Mouse (Mus musculus): ENCODE results near the gene Atp1b1.

Atp1b1 gene

DNA sequence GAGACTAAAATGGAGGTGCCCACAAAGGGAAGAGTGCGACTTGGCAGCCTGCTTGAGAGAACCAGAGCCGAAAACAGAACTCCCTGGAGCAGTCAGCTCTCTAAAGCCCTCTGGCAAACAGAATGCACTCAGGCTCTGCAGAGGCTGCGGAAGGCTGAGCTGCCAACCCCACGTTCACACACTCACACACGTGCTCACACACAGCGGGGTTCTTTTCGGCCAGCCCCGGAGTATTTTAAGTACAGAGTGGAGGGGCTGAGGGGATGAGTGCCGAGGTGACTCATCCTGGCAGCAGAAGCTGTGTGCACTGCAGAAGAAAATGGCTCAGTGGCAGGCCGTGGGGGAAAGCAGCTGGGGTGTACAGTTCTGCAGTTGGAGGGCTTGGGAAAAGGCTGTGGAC is 3.6 kb upstream of the Atp1b1 start:
- no peak for DNase-seq (ENCODE audit: low spot score)

DNA sequence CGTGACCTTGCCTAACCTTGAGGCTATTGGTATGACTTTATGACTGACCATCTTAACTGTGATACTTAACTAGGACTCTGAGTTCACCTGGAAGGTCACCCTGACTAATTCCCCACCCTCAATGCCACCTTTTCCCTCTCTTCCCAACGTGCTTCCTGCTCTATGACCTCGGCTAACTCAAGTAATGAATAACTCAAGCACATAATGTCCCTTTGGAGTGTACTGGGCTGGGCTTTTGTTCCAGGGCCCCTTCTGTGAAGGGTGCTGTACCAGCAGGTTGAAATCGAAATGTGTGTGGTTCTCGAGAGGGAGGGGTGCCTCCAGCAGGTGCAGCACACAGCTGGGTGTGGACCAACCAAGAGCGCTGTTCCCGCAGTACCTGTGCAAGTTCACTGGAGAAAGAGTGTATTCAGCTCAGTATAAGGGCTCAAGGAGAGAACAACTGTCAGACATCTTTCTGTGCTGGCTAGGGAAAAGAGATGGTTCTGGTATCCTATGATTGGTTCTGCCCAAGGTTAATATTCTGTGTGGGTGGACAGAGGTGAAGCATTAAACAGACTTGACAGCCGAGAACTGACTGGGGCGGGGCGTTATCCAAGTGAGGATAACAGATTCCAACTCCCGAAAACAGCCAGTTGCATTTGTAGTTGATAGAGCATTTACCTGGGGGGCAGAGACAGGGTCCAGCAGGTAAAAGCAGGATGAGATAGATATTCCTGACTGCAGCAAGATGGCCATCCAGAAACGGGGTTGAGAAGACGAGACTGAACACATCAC is 3.0 kb upstream of the Atp1b1 start:
- DNase-seq (ENCODE audit: low spot score) = no peak

DNA sequence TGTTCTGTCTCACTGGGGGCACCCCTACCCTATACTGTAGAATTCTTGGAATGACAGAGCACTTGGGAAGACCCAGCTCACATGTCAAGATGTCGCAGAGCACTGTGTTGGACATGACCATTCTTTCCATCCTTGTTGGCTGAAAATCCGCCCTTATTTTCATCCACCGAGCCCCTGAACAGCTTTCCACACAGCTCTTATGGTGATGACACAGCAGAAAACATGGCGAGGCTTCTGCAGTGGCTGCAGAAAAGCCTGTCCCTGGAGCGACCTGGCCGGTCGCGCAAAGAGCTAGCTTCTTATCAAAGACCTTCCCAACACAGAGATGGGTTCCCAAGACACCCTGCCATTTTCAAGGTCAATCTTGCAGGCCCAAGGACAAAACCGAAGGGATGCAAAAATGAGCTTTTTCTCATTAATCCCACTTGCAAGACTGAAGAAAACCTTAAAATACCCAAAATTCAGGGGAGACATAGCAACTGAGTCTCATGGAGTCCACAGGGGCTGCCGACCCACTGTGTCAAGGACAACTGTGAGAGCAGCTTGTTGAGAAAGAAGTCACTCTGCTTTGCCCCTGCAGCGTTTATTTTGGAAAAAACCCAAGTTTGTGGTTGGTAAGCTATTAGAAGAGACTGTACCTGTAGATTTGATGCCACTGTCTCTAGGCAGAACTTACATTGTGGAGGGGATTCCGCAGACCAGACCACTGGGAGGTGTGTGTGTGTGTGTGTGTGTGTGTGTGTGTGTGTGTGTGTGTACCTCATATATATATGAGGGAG is 1.2 kb upstream of the Atp1b1 start:
- DNase-seq (ENCODE audit: low spot score) = no peak

DNA sequence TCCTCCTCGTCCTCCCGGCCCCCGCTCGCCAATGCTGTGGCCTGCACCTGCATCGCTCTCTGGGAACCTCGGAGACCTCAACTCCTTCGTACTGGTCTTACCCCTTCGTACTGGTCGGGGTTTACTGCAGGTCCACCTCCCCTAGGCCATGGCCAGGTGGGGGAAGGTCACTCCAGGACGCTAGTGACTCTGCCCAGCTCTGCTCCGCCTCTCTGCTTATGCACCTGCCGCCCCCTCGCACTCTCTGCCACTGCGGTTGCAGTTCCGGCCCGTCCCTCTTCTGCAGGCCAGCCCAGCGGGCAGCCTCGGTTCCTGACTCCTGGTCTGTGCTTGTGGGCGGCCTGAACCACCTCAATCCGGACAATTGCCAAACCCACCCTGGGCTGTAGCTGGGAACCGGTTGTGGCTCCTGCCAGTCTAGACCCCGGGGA is 481 bp upstream of the Atp1b1 start:
- no peak for DNase-seq (ENCODE audit: low spot score)

DNA sequence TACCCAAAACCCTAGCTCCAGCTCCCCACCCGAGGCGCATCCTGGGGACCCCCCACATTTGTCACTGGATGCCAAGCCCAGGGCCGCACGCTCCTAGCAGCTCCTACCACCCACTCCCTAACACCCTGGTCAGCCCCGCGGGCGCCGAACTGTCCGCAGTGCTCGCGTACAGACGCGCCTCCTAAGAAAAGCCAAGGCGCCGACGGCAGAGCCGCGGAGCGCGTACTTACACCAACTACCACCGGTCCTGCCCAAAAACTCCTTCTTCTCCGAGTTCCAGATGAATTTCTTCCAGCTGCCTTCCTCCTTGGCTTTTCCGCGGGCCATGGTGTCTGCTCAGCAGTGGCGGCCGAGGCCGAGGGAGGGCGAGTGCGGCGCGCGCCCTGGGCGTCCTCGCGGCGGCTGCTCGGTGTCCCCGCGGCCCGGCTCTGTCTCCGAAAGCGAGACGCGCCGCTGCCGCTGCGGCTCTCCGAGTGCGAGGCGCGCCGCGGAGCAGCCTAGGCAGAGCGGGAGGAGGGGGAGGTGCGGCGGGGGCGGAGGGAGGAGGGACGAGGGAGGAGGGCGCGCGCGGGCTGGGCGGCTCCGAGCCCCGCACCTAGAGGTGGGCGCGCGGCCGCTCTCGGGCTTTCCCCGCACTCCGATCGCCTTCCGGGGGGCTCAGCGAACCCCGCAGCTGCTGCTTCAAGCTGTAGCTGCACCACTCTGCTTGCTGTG is 467 bp downstream of the Atp1b1 start:
- peak; percentile 60 for DNase-seq (ENCODE audit: low spot score)

DNA sequence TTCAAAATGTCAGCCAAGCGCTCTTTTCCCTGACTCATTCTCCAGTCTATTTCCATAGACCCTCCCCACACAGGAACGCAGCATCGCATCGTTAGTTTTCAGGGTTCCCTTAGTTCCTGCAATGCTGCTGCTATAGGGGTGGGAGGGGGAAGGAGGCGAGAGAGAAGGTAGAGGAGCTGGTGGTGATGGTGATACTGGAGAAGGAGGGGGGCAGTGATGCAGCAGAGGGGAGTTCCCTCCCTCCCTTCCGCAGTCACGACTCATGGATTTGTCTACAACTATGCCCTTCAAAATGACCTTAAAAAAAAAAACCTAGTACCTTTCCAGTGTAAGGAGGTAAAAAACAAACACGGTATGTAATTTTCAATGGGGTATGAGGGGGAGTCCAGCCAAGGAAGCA is 1.4 kb downstream of the Atp1b1 start:
- DNase-seq (ENCODE audit: low spot score) = no peak

DNA sequence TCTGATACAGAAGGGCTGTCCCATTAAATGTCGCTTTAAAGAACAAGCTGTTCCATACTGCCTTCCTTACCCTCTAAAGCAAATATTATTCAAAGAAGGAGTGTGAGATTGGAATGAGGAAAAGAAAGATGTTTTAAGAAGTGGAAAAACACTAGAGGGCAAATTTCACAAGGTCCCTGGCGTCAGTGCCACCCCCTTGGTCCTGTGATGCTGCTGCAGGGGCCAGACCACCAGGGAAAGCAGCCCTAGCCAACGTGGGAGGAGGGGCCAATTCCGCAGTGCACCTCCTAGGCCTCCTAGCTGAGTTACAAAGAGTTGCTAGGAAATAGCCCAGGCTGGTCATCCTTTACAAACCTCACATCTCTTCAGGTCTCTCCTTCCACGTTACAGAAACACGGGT is 2.1 kb downstream of the Atp1b1 start:
- no peak for DNase-seq (ENCODE audit: low spot score)

DNA sequence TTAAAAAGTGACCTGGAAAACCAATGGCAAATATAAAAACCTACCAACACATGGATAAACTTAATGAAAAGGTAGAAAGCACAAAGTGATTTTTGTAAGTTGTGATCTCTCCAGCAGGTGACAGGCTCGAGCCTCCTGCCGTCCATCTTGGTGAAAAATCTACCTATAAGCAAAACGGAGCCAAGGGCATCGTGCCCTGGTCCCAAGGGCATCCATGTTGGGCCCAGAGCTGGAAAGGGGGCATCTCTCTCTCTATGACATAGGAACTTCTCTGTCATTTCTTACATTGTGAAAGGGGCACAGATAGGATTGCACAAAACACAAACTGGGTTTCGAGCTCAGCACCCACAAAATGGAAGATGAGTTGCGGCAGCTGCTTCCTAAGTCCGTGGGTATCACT is 2.5 kb downstream of the Atp1b1 start:
- no peak for DNase-seq (ENCODE audit: low spot score)

DNA sequence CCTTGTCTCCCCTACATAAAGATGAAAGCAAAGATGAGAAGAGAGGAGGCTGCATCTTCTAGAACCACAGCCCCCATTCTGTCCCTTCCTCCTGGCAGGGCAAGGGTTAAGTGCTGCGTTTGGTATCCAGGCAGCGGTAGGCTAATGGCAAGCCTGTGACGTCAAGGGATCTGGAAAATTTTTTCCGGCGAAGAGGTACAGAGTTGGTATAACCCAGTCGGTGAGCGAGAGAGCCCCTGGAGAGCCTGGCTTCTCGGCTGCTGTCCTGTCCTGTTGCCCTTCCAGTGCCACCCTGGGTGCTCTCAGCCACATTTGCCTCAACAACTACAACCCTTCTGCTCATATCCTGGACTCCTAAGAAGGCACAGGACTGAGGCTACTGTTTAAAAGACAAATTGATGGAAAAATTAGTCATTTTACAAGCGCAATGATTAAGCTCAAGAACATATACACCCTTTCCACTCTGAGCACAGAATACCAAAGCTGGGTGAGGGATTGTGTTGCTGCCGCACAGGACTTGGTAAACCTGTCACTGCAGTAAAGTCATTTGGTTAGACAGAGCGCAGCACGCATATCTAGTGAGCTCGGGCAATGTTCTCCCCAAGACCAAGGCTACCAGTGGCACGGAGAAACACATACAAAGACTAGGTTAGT is 3.3 kb downstream of the Atp1b1 start:
- no peak for DNase-seq (ENCODE audit: low spot score)

DNA sequence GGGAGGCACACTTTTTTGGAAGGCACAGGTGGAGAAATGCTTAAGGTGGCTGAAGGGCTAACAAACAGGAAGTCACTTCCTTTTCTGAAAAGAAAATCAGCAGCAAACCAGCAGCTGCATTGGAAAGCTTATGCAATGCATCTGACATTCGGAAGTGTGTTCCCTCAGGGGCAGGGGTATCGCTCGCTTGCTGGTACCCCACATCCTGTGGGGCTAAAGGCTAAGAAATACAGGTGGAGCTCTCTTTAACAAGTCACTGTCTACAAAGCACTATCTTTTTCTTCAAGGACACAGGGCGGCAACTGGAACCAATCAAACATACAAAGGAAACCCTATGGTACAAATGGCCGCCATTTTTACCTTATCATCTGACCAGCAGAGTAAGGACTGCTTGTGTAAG is 4.4 kb downstream of the Atp1b1 start:
- DNase-seq (ENCODE audit: low spot score) = no peak

DNA sequence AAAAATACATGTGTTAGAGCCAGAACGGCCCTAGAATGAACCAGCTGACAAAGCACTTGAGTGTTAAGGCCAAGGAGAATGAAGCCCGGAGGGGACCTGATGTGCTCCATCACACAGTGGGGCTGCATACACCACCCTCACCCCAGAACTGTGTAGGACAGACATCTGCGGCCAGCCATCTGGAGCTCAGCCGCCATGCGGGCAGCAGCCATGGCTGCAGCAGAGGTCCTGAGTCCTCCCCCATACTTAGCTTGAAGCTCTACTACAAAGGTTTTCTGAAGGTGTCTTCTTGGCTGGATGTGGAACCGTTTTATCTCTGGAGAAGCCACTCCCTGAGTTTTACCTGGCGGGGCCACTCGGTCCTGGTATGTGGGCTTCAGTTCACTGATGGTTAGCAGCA is 5.0 kb downstream of the Atp1b1 start:
- DNase-seq (ENCODE audit: low spot score) = no peak

DNA sequence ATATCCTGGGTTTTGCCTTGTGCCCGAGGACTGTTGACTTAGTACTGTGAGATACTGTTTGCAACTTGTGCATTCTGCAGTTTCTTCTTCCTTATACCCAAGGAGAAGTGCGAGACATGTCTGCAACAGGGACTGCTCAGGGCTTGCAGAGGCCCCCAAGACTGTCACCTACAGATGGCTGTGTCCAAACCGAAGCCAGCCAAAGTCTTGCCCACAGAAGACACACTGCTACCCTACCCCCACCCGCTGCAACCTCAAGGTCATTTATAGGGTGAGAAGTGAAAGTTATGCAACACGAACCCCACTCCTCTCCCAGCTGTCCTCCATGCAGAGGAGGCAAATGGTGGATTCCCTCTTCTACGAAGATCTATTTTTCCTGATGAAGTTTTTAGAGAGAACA is 5.6 kb downstream of the Atp1b1 start:
- no peak for DNase-seq (ENCODE audit: low spot score)

DNA sequence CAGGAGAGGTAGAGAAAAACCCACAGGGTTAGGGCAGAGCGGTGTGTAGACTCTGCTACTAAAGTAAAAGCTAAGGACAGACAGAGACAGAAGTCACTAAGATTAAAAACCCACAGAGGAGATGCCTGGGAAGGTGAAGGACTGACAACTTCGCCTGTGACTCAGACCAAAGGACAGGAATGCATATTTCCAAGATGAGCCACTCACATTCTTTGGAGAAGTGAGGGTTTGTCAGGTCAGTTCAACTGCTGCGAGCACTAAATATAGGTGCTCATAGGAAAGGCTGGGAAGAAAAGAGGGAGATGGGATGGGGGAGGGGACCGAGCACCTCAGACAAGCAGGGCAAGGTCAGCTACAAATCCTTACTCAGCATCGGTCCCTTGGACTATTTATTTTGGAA is 6.8 kb downstream of the Atp1b1 start:
- no peak for DNase-seq (ENCODE audit: low spot score)

DNA sequence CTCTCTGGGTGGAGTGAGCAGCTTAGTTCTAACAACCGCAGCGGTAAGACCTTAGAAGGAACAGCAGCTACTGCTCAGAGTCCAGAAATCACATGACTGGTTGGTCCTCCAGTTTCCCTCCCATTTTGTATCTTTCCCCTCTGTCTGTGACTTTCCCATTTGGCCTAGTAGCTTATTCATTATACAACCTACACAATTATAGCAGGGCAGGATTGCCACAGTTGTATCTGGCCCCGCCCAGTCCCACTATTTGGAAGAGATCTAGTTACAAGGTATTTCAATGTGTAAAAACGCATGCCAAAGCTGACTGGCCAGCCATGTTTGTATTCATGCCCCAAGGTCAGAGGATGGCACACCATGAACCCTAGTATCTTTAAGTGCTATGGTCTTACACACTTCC is 7.5 kb downstream of the Atp1b1 start:
- no peak for DNase-seq (ENCODE audit: low spot score)

DNA sequence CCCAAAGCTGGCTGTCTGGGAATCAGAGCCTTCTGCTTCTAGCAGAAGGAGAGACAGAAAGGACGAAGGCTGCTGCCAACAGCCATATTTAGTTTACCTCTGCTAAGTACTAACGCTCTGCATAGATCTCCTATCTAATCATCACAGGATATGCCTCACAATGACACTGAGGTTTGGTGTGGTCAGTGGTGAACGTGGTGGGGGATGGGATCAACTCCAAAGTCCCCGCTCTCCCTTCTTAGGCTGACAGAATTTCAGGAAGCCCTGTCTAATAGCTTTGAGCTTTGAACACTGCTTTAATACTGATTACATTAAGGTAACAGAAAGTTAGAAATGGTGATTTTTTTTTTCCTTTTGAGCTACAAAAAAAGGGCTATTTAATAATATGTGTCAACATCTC is 7.9 kb downstream of the Atp1b1 start:
- DNase-seq (ENCODE audit: low spot score) = no peak

DNA sequence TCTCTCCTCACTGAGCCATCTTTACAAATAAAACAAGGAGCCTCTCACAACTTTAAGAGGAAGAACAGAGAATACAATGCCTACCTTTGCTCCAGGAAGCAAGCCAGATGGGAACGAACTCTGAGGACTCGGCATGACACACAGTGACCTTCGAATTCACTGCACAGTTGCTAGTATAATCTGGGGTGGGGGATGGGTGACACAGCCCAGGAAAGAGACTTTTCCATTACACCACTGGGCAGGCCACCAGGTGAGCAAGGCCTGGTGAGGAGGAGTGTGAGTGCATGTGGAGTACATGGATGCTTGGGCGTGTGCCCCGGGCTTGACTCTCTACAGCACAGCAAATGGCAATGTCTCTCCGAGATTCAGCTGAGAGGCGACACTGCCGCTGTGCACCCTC is 8.5 kb downstream of the Atp1b1 start:
- DNase-seq (ENCODE audit: low spot score) = no peak

DNA sequence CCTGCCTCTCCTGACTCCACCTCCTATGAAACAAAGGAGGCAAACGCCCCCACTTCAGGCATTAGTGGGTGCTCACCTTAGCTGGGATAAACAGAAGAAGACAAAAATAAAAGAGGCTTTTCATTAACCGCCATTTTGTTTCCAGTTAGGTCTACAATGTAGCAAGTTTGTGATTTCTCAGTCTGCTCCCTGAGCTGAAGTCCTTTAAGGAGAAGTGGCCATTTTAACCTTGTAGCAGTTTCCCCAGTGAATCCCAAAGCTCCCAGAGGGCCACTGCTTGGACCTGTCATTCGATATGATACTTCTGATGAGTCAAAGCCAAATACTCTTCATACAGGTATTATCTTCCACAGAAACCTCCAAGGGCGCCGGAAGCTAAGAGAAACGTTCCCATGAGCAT is 10.6 kb downstream of the Atp1b1 start:
- DNase-seq (ENCODE audit: low spot score) = no peak

DNA sequence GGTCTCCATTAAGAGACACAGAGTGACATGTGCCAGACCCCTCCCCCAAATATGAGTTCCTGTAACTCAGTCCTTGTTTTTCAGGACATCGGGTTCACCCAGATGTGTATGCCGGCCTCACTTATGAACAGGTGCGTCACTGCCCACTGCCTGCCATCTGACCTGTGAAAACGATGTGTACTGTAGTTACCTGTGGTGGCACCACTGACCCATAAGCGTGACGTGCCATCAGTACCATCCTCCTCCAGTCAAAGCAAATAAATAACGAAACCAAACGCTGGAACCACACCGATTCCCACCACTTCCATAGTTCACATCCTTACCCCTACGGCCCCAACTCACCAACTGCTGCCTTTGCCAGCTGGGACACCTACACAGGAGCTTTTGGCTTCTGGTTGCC is 11.6 kb downstream of the Atp1b1 start:
- DNase-seq (ENCODE audit: low spot score) = no peak

DNA sequence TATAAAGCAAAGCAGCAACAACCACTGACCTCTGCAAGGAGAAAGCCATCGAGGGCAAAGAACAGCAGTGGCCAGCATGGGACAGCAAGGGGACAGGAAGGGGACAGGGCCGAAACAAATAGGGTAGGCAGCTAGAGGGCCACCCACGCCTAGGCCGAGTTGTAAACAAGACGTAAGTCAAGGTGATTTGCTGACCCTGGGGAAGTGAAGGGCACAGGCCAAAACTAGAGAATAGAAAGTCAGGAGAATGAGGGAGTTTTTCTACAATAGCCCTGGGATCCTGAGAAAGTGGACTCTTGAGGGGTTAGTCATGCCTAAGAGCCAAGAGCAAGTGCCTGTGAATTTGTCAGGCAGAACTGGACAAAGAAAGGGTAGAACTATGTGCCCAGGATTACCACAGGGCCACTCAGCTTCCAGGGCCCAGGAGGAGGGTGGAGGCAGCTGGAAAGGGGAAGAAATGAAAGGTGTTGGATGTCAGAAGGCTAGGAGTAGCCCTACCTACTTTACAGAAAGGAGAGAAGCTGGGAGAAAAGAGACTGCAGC is 12.5 kb downstream of the Atp1b1 start:
- no peak for DNase-seq (ENCODE audit: low spot score)

DNA sequence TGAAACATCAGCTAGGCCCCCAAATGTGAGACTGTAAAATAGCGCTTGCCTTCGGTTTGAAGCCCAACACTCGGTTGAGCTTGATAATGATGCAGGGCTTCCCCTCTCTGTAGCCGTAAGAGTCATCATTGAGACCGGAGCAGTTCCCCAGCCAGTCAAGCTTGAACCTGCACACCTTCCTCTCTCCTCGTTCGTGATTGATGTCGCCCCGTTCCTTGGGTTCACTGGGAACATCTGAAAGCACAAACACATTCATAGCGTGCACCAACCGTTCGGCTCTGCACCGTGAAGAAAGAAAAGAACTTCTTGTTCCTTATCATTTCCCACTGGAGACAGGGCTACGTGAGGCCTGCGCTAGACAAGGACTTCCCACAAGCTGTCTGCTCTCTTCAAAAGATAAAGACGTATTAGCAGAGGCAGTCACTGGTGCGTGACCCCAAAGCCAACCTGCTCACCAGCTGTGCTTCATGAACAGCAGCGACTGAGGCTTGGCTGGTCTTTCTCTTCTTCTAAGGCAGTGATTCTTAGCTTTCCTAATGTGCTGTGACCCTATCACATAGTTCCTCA is 16.7 kb downstream of the Atp1b1 start:
- no peak for DNase-seq (ENCODE audit: low spot score)

DNA sequence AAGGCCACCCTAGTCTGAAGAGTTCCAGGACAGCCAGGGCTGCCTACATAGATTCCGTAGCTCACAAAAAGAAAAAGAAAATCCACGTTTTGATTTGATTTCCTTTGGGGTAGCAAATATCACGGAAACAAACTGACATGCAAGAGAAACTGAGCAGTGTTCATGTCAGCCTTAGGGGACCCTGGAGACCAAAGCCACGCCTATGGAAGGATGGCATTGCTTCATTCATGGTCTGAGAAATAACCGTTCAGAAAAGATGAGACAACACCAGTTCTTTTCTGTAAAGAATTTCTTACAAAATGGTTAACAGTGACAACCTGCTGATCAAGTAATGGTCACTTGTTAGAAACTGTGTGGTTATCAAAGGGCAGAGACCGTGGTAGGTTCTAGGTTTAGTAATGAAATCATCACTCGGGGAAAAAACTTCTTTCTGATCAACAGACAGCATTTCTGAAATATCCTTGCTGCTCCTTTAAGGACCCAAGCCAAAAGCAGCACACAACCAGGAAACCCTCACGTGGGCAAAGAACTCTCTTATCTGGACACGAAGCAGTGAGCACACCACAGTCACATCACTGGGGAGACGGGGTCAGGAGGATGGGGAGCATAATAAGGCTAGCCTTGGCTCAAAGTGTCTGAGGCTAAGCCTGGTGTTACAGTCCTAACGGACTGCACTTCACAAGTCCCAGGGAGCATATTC is 17.3 kb downstream of the Atp1b1 start:
- no peak for DNase-seq (ENCODE audit: low spot score)
